Mouse (Mus musculus): Measurements from ENCODE around the gene Mycbpap. TPM values are rescaled to one million over a fixed set of nuclear protein-coding genes. Genes with fewer than 3 reads are reported as not detected.

The Mycbpap gene
- total RNA-seq, 4 experiments from 2014 or later = 3.1 to 7.6 (median 3.5) TPM

DNA sequence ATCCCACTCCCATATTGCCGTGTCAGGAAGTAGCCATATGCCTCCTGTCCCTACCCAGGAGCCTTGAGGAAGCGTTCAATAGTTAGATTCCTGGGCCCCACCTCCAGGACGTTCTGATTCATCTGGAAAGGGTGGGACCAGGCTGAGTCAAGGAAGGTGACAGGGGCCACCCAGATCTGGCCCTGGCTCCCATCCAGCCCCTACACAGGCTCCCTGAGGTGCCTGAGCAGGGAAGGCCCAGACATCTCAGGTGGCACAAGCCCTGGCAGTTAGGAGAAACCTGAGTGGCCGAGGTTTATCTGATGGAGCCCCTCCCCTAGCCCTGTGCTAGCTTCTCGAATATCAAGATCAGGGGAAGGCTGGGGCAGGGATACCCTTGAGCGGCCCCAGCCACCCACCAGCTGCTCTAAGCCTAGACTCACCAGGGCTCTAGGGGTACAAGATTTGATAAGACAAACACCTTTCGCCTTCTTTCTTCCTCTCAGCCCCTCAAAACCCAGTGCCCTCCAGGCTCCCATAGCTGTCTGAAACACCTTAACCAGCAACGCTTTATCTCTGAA, 17.3 kb upstream of the Mycbpap start:
- DNase-seq (ENCODE audit: low spot score in 2 of 2) = no peak

DNA sequence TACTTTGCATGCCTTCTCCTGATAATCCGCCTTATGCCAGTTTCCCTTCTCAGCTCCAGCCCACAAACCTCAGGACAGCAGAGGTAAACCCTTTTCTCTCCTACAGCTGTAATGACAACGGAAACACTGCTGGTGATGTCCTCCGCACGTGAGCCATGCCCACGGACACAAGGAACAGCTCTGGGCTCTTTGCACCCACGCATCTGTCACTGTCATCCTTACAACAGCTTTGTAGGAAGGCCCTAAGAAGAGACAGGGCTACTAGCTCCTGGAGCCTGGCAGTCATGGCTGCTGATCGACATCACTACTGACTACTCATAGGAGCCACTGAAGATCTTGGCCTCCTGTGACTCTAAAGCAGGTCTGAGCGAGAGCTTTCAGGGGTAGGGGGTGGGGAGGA, 11.6 kb upstream of the Mycbpap start:
- no peak for DNase-seq (ENCODE audit: low spot score in 2 of 2)

DNA sequence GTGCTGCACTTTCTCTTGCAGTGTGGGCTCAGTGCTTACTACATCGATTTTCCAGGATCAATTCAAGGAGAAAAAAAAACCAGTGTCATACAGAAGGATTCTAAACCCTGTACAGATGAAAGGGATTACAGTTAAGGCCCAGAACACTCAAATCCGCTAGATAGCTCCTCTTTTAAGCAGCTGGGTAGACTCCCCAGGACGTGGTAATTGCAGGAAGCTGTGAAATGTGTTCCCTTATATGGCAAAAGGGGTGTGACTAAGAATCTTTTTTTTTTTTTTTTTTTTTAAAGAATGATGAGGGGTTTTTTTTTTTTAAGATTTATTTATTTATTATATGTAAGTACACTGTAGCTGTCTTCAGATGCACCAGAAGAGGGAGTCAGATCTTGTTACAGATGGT, 7.3 kb upstream of the Mycbpap start:
- no peak for DNase-seq (ENCODE audit: low spot score in 2 of 2)

DNA sequence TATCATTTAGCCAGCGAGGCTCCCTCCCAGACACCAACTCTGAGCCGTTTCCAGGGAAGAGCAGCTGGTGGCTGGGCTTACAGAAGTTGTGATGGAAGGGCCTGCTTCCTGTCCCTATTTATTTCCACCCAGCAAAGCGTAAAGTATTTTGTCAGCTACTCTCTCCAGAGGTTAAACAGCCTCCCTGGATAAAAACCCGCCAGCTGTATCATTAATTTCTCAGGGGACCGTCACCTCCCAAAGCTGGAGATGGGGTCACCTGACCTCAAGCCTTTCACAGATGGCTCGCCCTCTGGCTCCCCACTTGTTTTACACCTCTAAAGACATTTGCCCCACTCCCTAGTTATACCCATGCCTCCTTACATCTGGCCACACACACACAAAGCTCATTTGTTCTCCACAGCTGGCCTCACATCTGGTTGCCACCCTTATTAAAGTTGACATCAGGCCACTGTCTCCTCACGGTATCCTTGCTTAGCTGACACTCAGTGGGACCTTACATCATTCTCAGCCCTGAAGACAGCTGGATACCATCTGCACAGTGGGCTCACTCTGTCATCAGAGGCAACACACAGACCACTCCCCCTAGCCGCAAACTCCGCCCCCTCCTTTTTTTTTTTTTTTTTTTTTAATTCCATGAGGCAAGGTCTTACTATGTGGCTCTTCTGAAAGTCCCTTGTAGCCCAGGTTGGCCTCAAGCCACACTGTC, 4.8 kb upstream of the Mycbpap start:
- no peak for DNase-seq (ENCODE audit: low spot score in 2 of 2)

DNA sequence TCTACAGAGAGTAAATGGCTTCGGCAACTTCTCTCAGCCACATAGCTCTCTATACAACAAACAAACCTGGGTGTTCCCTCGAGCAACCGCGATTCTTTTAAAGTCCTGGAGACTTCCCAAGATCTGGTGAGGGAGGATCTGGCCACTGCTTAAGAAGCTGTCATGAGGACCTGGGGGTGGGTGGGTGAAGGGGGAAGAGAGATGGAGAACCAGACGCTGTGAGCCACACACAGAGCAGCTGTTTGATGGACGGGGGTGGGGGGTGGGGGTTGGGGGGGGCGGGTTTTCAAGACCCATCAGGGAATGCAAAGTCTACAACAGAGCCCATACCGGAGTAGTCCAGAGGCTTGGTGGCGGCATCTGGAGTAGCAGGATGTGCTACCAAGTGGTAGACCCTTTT, 8.1 kb downstream of the Mycbpap start:
- no peak for DNase-seq (ENCODE audit: low spot score in 2 of 2)

DNA sequence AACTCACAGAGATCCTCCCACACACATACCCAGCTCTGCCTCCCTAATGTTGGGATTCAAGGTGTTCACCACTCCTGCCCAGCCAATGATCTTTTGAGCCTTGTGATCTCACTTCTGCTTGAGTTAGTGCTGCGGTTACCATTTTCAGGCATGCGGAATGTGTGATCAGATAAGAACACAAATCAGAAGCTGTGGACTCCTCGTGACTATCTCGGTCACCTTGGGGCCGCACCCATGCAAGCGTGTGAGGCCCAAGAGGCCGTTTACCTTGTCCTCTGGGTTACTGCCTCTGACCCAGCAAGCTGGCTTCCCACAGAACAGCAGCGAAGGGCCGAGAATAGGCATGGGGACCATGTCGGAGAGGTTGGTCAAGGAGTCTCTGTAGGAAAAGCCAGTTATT, 12.6 kb downstream of the Mycbpap start:
- DNase-seq (ENCODE audit: low spot score in 2 of 2) = no peak

DNA sequence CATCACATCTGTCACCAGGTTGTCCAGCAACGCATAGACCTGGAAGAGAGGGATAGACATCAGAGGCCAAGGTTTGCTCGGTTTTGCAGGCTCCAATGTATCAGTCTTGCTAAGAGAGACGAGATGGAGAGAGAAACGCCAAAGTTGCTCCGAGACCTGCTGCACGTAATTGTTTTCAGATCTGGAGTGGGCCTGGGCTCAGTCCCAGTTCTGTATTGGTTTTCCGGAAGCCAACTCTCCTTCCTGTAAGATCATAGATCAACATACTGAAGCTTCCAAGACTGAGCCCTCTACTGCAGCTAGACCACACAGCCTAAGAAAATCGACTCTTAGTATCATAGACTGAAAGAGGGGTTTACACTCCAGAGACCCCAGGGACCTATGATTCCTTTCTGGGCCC, 20.1 kb downstream of the Mycbpap start:
- DNase-seq (ENCODE audit: low spot score in 2 of 2) = no peak

DNA sequence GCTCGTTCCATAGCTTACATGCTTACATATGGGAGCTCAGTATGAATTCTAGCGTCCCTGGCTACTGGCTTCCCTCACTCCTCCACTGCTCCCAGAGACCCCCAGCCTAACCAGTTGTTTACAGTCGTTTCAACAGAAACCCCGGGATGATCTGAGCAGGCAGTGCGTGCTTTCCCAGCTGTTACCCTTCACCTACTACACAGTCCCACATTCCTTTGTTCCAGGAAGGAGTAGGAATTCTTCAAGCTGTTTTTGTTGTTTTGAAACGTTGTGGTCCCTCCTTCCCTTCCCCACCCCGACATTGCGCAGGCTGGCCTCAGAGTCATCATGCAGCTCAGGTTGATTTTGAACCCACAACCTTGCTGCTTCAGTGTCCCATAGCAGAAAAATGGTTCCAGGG, 21.2 kb downstream of the Mycbpap start:
- DNase-seq (ENCODE audit: low spot score in 2 of 2) = no peak

DNA sequence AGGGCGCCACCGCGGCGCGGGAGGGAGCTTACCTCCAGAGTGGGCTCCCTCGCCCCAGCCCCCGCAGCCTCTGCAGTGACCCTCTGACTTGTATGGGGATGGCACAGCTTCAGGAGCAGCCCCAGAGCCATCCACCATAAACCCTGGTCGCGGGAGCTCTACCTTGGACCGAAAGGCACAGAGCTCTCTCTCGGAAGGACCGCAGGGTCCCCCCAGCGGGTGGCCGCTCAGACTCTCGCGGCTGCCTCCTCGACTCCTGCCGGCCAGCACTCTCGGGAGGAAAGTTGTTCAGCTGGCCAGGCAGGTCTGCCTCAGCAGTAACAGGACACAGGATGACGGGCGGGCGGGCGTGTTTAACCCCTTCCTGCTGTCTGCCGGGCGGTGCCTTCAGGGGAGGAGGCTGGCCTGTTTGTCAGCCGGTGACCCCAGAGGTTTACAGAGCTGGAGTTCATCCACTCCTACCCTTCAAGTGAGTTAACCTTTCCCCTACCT, 21.8 kb downstream of the Mycbpap start, which contains the start of gene Epn3:
Gene Epn3 (minus strand): TSS at position 314 of the 492 bp plus-strand sequence.
- no peak for DNase-seq (ENCODE audit: low spot score in 2 of 2)

DNA sequence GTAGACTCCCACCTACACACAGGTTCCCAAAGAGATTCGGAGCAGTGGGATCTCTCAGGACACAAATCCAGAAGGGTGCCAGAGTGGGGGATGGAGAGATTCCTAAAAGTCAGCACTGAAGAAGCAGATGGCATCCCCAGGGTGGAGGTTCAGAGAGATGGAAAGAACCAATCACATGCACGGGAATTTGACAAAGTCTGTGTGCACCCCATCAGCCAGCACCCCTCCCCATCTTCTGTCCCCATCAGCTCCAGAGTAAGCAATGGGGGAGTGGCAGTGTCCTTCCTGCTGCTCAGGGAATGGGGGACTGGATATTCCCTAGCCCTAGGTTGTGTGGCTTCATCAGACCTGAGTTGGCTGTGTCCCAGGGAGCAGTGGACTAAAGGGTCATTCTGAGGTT, 22.5 kb downstream of the Mycbpap start:
- DNase-seq (ENCODE audit: low spot score in 2 of 2) = peak in 1 of 2 experiments; percentile 40

DNA sequence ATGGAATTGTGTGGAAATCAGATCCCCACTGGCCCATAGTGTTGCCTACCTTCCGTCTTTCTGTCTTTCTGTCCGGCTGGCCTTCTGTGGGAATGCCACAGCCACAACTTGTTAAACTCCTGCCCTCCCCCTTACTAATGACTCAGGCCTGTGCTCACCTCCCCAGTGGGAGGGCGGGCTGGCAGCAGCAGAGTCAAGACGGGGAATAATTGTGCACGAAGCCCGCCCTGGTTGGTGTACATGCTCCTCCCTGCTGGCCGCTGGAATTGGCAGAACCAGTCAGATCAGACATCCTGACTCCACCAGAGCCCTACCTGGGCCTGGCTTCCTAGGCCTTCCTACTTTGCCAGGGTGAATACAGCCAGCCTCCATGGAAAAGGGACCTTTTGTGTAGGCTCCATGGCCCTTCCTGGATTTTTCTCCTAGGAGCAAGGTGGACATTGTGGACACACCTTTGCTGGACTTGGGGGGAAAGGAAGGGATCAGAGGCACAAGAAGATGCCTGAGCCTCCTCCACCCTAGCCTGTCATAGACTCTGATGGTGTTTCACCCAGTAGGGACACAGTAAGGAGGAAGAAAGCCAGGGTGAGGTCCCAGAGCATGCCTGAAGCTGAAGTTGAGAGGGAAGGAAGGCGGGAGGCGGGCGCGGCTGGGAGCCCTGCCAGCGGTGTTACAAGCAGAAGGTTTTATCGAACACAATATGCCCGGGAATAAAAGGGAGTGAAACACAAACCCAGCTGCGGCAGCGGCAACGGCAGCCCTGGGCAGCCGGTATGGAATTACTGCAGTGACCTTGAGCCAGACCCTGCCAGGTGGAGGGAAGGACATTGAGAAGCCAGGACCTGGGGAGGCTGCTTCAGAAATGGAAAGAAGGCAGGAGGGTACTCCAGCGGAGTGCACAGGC, 23.2 kb downstream of the Mycbpap start:
- DNase-seq (ENCODE audit: low spot score in 2 of 2) = peak in 1 of 2 experiments; percentile 56

DNA sequence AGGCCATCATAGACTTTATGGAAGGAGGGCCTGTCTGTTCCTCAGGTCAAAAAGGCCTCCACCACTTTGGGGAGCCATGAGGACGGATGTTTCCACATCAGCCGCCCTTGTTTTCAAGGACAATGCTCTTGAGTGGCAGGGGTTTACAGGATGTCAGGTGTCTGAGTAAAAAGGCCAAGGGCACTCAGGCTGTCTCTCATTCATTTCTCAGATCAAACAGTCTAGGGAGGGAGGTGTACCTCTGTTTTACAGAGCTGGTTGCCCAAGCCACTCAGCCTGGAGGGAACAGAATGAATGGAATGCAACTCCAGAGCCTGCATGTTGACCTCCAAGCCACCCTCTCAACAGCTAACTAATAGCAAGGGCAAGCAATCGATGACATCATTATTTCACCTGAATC, 26.1 kb downstream of the Mycbpap start:
- DNase-seq (ENCODE audit: low spot score in 2 of 2) = no peak

DNA sequence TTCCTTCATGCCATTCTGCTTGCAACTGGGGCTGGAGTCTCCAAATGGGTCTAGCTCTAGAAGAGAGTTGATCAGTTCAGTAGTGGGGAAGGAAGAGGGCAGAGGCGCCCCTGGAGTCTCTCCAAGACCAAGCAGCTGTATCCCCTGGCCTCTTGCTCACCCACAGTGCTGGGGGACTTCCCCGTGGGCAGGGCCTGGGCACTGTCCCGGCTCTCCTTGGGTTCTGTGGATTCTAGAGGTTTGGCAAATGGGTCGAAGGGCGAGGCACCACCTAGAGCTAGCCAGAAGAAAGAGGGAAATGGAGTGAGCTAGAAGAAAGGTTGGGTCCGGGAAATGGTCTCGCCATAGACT, 29.8 kb downstream of the Mycbpap start:
- DNase-seq (ENCODE audit: low spot score in 2 of 2) = no peak

DNA sequence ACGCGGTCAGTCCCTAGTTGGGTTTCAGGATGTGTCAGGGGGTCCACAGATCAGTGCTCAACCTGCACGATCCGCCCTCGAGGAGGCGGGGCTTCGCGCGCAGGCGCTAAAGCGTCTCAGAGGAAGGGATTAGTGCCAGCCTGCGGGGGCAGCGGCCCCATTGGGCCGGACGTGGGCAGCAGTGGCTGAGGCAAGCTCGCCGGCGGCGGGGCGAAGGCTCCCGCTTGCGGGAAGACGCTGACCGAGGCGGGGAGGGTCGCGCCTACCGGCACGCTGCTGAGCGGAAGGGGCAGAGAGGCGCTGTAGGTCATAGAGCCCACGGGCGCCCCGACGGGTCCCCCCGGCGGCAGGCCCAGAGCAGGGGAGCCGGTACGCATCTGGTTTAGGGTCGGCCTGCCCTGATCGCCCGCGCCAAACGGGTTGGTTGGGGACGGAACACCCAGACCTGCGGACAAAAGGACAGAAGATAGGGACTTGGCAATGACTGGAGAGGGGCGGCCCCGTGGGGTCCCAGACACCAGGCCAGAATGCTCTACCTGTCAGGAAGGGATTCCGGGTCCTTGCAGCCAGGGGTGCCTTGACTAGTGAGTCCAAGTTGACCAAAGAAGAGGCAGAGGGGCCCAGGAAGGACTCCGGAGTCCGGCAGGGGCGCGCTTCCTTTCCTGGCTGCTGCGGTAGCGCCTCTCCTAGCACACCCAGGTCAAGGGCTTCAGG, 30.4 kb downstream of the Mycbpap start:
- DNase-seq (ENCODE audit: low spot score in 2 of 2) = no peak

DNA sequence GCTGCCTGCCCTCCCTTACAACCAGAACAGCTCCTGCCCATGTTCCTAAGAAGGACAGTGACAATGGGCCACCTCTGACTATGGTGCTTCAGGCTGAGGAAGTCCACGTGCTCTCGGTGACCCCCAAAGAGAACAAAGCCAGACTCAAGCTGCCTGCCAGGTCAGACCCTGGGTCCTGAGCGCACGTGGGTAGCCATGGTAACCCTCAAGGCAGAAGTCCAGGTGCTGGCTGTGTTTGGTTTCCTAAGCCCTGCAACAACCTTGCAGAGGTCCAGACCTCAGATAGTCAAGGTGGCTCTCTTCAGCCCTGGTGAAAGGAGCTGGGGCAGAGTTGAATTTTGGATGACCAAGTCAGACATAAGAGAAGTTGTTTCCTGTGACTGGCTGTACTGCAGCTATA, 31.8 kb downstream of the Mycbpap start:
- DNase-seq (ENCODE audit: low spot score in 2 of 2) = no peak

DNA sequence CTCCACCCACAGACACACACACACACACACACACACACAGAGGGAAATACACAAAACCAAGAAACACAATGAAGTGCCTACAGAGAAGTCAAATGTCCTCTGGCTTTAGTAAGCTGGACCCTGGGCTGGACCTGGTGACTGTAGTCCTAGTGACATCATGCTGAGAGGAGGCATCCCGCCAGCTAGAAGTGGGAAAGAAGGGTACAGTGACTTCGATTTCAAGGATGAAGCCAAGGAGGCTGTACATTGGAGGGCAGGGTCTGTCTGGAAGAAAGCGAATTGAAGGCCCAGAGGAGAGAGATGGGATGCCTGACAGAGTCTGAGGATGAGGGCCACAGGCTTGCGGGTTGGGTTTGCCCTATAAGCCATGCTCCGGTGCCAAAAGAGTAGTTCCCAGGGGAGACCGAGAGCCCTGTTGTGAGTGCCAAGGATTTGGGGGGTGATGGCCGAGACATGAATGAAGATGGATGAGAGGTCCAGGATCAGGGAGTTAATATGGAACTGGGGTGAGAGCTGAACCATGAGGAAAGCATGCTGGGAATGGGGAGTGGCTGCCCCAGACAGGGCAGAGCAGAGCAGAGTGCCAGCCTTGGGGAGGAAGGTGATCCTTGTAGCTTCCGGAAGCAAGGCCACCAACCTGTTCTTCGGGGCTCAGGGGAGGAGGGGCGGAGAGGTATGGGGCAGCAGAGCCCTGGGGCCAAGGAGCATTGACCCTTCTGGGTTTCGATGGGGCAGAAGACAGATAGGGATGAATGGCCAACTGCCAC, 32.6 kb downstream of the Mycbpap start:
- no peak for DNase-seq (ENCODE audit: low spot score in 2 of 2)

DNA sequence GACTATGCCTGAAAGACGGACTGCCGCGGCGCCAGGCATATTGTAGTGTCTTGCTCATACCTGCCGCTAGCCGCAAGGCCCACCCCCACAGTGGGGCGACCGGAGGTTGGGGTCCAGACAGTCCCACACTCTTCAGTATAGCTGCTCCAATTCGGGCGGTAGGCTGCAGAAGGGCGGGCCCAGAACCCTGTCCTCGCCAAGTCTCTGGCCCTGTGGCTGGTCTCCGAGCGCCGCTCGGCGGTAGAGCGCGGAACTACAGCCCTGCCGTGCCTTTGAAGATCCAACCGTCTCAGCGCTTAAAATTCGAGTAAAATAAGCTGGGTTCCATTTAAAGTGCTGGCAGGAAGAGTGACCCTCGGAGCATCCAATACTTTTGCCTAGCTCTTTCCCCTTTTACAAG, 35.5 kb downstream of the Mycbpap start, which contains the start of gene Spata20:
Gene Spata20 (minus strand): TSS at position 179 of the 400 bp plus-strand sequence.
- DNase-seq (ENCODE audit: low spot score in 2 of 2) = peak; percentile 58 to 93

DNA sequence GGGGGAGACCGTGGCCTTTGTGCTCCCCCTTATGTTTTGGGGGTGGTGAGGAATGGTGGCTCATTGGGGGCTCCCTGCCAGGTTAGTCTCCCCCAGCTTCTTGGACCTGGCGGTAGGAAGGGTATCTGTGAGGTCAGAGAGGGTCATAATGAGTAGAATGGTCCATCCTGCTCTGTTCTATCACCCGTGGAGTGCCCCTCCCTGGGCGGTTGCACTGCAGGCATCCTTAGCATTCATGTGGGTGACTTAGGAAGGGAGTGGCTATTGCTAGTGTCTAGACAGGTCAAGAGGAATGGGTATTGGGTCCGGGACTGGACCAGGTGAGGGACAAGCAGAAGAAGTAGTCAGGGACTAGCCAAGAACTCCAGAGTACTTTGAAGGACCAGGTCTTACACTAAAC, 36.3 kb downstream of the Mycbpap start:
- no peak for DNase-seq (ENCODE audit: low spot score in 2 of 2)

DNA sequence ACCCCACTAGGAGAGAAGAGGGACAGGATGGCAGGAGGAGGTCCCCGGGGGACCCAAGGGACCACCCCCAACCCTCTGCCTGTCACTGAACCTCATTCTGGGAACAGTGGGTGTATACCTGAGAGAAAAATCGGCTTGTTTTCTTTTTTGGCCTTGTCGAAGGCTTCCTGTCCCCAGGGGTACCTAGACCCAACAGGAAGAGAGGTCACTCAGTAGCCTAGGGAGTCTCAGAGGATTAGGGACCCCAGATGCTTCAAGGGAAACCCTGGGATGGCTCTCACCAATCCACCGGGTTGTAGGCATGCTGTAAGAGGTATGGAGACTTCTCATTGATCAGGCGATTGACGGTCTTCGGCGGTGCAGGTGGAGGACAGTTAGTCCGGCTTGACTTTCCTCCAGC, 36.9 kb downstream of the Mycbpap start:
- DNase-seq (ENCODE audit: low spot score in 2 of 2) = no peak

DNA sequence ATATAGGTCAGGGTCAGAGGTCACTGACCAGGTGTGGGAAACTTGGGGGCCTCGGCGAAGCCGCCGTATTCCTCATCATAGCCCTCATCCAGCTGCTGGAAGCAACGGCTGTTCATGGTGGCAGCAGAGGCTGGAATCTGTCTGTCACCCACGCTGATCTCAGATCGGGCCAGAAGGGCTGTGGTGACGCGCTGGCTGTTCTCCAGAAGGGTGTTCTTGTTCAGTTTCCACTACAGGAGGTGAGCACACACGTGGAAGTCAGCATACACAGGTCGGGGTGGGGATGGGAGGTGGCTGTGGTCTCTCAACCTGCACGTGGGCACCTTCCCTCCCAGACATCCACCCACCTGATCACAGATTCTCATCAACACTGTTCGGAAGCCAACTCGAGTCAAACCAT, 37.6 kb downstream of the Mycbpap start:
- no peak for DNase-seq (ENCODE audit: low spot score in 2 of 2)

DNA sequence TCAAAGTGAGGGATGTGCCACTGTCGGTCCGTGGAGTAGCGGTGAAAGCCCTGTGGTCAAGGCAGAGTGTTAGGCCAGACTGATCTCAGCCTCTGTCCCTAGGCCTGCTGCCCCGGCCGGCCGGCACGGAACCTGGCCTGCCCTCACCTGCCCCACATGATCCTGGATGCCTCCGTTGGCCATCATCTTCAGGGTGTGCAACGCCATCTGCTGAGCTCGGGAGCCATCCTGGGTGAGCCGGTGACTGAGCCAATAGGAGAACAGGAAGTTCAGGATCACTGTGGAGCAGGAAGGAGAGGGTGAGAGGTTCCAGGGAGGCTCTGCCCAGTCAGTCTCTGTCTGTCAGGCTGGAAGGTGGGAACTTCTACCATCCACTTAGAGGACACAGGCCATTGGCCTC, 38.1 kb downstream of the Mycbpap start:
- DNase-seq (ENCODE audit: low spot score in 2 of 2) = no peak
